Mouse (Mus musculus) spleen, adult 2 months (tissue): ENCODE measurements around the gene Cog8.

Source experiments
- CTCF ChIP-seq: fragments of 200-500 bp; IDR thresholded peaks from 2 replicates; pipeline ENCODE4 v1.5.1; 2011; ENCODE audit warnings: mild to moderate bottlenecking, inconsistent platforms; ENCODE audit not compliant: insufficient read depth, insufficient read length, insufficient replicate concordance; ENCODE audit errors: extremely low read depth
- POLR2A ChIP-seq: fragments of 200-500 bp; IDR thresholded peaks from 2 replicates; pipeline ENCODE4 v1.6.1; 2011; ENCODE audit warnings: low read depth, low read length, inconsistent platforms

DNA sequence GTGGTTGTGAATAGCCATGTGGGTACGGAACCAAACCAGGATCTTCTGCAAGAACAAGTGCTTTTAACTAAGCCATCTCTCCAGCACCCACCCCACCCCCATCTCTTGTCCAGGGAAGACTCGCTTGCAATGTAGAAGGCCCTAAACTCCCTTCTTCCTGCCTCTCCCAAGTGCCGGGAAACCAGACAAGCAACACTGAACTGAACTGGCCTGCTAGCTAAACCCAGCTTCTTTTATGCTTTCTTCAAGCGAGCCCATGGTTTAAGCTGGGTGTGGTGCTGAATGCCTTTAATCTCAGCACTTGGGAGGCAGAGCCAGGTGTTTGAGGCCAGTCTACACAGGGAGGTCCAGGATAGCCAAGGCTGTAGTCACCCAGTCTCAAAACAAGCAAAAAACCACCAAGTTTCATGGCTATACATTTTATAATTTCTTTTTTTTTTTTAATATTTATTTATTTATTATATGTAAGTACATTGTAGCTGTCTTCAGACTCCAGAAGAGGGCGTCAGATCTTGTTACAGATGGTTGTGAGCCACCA is 32.1 kb upstream of the Cog8 start:
- TF ChIP-seq POLR2A (no peak), CTCF (no peak)
